Comparison of ENCODE assay signal across 10 mouse cellular contexts in genomic region chr13:64467886-64468285, GRCm38 (mm10). TPM values are rescaled to one million over a fixed set of nuclear protein-coding genes. Genes with fewer than 3 reads are reported as not detected.
DNase-seq lines count a peak whose midpoint lies in the region; ATAC-seq and TF ChIP-seq lines count a peak whose summit lies in the region.
"Had no signal": no experiment of that assay in that cellular context is flagged by ENCODE, and none has a peak within 500 bp of the region (broad histone marks: within the 10 kb centered on the region; RNA-seq: fewer than 3 reads in every experiment).

No protein-coding gene starts in this region.

- no peak overlapping the region for H3K9ac ChIP-seq in hindbrain, embryonic 11.5 days (ENCODE audit: low read depth, low read length)
- H3K9ac ChIP-seq in hindbrain, embryonic 13.5 days, result no peak overlapping the region
- H3K9ac ChIP-seq in lung, embryonic 14.5 days, result no peak overlapping the region
- H3K9ac ChIP-seq: liver, embryonic 13.5 days had no signal

- H3K9me3 ChIP-seq in hindbrain, embryonic 11.5 days (ENCODE audit: control insufficient read depth, low read length), result no peaks in the 10 kb centered on the region
- no peaks in the 10 kb centered on the region for H3K9me3 ChIP-seq in hindbrain, embryonic 13.5 days
- H3K9me3 ChIP-seq in lung, embryonic 14.5 days (ENCODE audit: low read depth, low read length), result no peaks in the 10 kb centered on the region
- H3K9me3 ChIP-seq: liver, embryonic 13.5 days had no signal

- peak; percentile 9 for DNase-seq in hindbrain, embryonic 11.5 days (ENCODE audit: low spot score)
- DNase-seq in lung, embryonic 14.5 days, result peak; percentile 74
- no peak for DNase-seq in lung, adult 2 months
- peak; percentile 11 for DNase-seq in thymus, postnatal 25 days
- DNase-seq in thymus, adult 18-20 months, result no peak
- no peak for DNase-seq in cerebellum, postnatal 4 days (ENCODE audit: low spot score in 2 of 2)
- DNase-seq: liver, embryonic 13.5 days had no signal

- no peak overlapping the region for H3K4me2 ChIP-seq in hindbrain, embryonic 11.5 days (replicated peaks; ENCODE audit: low read depth, low read length)
- no peak overlapping the region for H3K4me2 ChIP-seq in hindbrain, embryonic 13.5 days
- H3K4me2 ChIP-seq in lung, embryonic 14.5 days, result no peak overlapping the region
- H3K4me2 ChIP-seq: liver, embryonic 13.5 days had no signal

- WGBS in hindbrain, embryonic 11.5 days, result 87% methylated on average over 6 of the region's 6 CpGs
- 73% methylated on average over 6 of the region's 6 CpGs for WGBS in hindbrain, embryonic 13.5 days
- 54% methylated on average over 6 of the region's 6 CpGs for WGBS in lung, embryonic 14.5 days
- WGBS in lung, adult 2 months, result 50% methylated on average over 6 of the region's 6 CpGs

- H3K4me1 ChIP-seq in hindbrain, embryonic 11.5 days (replicated peaks; ENCODE audit: control insufficient read depth, insufficient read depth, low read length), result no peaks in the 10 kb centered on the region
- no peaks in the 10 kb centered on the region for H3K4me1 ChIP-seq in hindbrain, embryonic 13.5 days (replicated peaks)
- H3K4me1 ChIP-seq in lung, embryonic 14.5 days (ENCODE audit: insufficient read depth), result no peaks in the 10 kb centered on the region
- H3K4me1 ChIP-seq in lung, adult 2 months (ENCODE audit: control insufficient read depth, insufficient read depth, low read length), result no peaks in the 10 kb centered on the region
- H3K4me1 ChIP-seq: liver, embryonic 13.5 days had no signal

- TF ChIP-seq CTCF in lung, embryonic 14.5 days (IDR thresholded peaks at IDR 0.05; ENCODE audit: low read depth), result no peak
- no peak for TF ChIP-seq CTCF in lung, adult 2 months (IDR thresholded peaks at IDR 0.05; ENCODE audit: insufficient read depth, low read length)

- TF ChIP-seq POLR2A in lung, adult 2 months (IDR thresholded peaks at IDR 0.05; ENCODE audit: borderline replicate concordance, extremely low read depth, low read depth, low read length), result no peak

- no peaks in the 10 kb centered on the region for H3K36me3 ChIP-seq in hindbrain, embryonic 11.5 days (ENCODE audit: control insufficient read depth, insufficient read depth, low read length)
- no peaks in the 10 kb centered on the region for H3K36me3 ChIP-seq in hindbrain, embryonic 13.5 days
- H3K36me3 ChIP-seq in lung, embryonic 14.5 days (ENCODE audit: insufficient read depth), result no peaks in the 10 kb centered on the region
- H3K36me3 ChIP-seq: liver, embryonic 13.5 days had no signal

- H3K27me3 ChIP-seq in hindbrain, embryonic 11.5 days (ENCODE audit: control insufficient read depth, insufficient read depth, low read length), result no peaks in the 10 kb centered on the region
- H3K27me3 ChIP-seq in hindbrain, embryonic 13.5 days, result no peaks in the 10 kb centered on the region
- no peaks in the 10 kb centered on the region for H3K27me3 ChIP-seq in lung, embryonic 14.5 days (ENCODE audit: insufficient read depth, low read length)
- H3K27me3 ChIP-seq: liver, embryonic 13.5 days had no signal

- H3K4me3 ChIP-seq in hindbrain, embryonic 11.5 days (ENCODE audit: low read depth, low read length), result no peak overlapping the region
- H3K4me3 ChIP-seq in hindbrain, embryonic 13.5 days, result no peak overlapping the region
- no peak overlapping the region for H3K4me3 ChIP-seq in lung, embryonic 14.5 days (ENCODE audit: low read depth, low read length)
- H3K4me3 ChIP-seq in lung, adult 2 months (replicated peaks; ENCODE audit: extremely low read depth, low read depth, low read length), result no peak overlapping the region
- H3K4me3 ChIP-seq: liver, embryonic 13.5 days had no signal

- no peak overlapping the region for H3K27ac ChIP-seq in hindbrain, embryonic 11.5 days (ENCODE audit: low read depth, low read length)
- H3K27ac ChIP-seq in hindbrain, embryonic 13.5 days, result no peak overlapping the region
- H3K27ac ChIP-seq in lung, embryonic 14.5 days (ENCODE audit: low read depth), result no peak overlapping the region
- H3K27ac ChIP-seq: kidney, postnatal 0 days; liver, embryonic 13.5 days had no signal

- no peak for ATAC-seq in hindbrain, embryonic 11.5 days (ENCODE audit: low FRiP score)
- no peak for ATAC-seq in hindbrain, embryonic 13.5 days (ENCODE audit: low FRiP score)
- no peak for ATAC-seq in lung, embryonic 14.5 days (ENCODE audit: insufficient read depth)

RNA-seq across cellular contexts. Expression of gene Fam240b, which starts 29.7 kb away (rescaled TPM):
- polyA plus RNA-seq in hindbrain, embryonic 11.5 days (2014; fragmentation: Nextera tagmentation; extraction: Ambion mirVana), result not detected in 2 replicates
- not detected in 2 replicates for polyA plus RNA-seq in hindbrain, embryonic 13.5 days (2015; fragmentation: Nextera tagmentation; extraction: Ambion mirVana)
- not detected in 2 replicates for polyA plus RNA-seq in lung, embryonic 14.5 days (2014; fragmentation: Nextera tagmentation; extraction: Ambion mirVana)
- not detected in 2 replicates for polyA plus RNA-seq in lung, adult 2 months (2012; rRNA removed)
- polyA plus RNA-seq: gonadal fat pad, adult 2 months; liver, embryonic 13.5 days had no signal

RNA-seq across cellular contexts. Expression of gene Cdk20, which starts 35.8 kb away (rescaled TPM):
- 7.3 and 7.4 TPM in 2 replicates for polyA plus RNA-seq in hindbrain, embryonic 11.5 days (2014; fragmentation: Nextera tagmentation; extraction: Ambion mirVana)
- polyA plus RNA-seq in hindbrain, embryonic 13.5 days (2015; fragmentation: Nextera tagmentation; extraction: Ambion mirVana), result 16.6 and 18.1 TPM in 2 replicates
- polyA plus RNA-seq in lung, embryonic 14.5 days (2014; fragmentation: Nextera tagmentation; extraction: Ambion mirVana), result 8.1 and 10.5 TPM in 2 replicates
- 17.0 and 20.1 TPM in 2 replicates for polyA plus RNA-seq in lung, adult 2 months (2012; rRNA removed)

Comparison
In these comparisons a context has a peak if more than half of its experiments do, and no peak if none do; other contexts are left out.
1. DNase-seq: peak in hindbrain, embryonic 11.5 days (single experiment), lung, embryonic 14.5 days (single experiment) and thymus, postnatal 25 days (single experiment); none in lung, adult 2 months (single experiment), thymus, adult 18-20 months (0 of 2) and cerebellum, postnatal 4 days (0 of 2).